Mouse (Mus musculus): ENCODE data around the gene Mcm2. TPM values are rescaled to one million over a fixed set of nuclear protein-coding genes. Genes with fewer than 3 reads are reported as not detected.

The Mcm2 gene
- total RNA-seq, 2 experiments from 2014 or later: 12.5 to 14.3 TPM

DNA sequence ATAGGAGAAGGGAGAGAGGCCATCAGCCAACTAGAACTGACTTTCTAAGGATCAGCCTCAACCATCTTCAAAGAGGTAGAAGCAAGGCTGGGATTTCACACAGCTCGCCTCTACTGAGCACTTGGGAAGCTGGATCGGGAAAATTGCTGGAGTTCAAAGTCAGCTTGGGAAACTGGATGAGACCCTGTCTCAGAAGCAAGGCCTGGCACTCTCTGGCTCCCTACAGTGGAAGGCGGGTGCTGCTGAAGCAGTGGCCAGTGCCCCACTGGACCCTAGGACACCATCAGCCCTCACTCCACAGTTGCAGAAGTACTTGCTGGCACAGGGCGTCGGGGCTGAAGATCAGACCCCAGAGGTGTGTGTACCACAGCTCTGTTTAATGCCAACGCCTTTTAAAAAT, 40.8 kb downstream of the Mcm2 start:
- intact Hi-C loops (cut with DNase I): no loop called here
- DNase-seq: no peak

- no peak for DNase-seq
- intact Hi-C loops (cut with DNase I): no loop called here
Observed at GRCm38 (mm10) chr6:88857249-88857648, 41.3 kb downstream of the Mcm2 start.

- intact Hi-C loops (cut with DNase I): no loop called here
- peak; percentile 49 for DNase-seq
Observed at GRCm38 (mm10) chr6:88855636-88856035, 42.9 kb downstream of the Mcm2 start.

DNA sequence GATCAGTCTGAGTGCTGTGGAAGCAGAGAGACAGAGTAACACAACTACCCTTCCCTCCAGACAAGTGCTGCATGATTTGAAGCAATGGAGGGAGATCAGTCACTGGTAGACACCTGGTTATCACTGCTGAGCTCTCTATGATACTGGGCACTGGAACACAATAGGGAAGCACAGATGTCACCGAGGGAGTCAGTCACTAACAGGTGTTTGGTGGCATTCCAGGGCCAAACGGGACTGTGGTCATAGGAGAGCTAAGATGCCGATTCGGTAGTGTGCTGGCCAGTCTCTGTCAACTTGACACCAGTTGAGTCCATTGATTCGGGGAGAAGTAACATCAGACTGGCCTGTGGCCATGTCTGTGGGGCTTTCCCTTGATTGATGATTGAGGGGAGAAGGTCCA, 44.1 kb downstream of the Mcm2 start:
- intact Hi-C loops (cut with DNase I): no loop called here
- DNase-seq: no peak

- intact Hi-C loops (cut with DNase I): no loop called here
- DNase-seq: no peak
Observed at GRCm38 (mm10) chr6:88850034-88850433, 48.5 kb downstream of the Mcm2 start.

DNA sequence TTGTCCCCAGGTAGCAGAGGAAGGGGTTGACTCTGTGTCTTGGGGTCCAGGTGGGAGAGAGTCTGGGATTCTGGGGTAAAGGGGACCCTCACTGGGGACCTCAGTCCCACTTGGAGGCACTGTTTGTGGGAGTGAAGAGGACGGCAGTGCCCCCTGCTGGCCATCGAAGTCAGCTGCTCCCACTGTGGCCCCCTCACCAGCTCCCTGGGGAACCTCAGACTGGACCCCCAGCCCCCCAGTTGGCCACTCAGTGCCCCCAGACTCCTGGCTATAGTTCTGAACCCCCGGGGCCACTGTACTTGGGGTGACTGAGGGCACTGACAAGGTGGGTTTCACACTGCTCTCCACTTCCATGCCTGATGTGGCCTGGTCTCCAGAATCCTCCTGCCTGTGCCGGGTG, 49.3 kb downstream of the Mcm2 start:
- intact Hi-C loops (cut with DNase I): no loop called here
- no peak for DNase-seq

DNA sequence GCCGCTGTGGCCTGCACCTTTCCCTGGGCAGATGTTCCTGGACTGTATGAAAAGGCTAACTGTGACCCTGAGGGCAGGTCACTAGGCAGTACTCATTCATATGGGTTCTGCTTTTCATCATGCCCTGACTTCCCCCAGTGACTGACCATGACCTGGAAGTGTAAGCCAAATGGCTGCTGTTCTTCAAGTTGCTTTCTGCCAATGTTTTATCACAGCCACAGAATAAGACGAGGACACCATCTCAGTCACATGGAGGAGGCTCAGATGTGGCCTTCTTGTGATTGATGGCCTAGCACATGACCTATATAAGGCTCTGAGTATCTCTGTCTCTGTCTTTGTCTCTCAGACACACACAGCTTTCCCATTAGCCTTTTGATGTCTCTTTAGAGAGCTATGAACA, 51.0 kb downstream of the Mcm2 start:
- DNase-seq: no peak
- intact Hi-C loops (cut with DNase I): no loop called here

DNA sequence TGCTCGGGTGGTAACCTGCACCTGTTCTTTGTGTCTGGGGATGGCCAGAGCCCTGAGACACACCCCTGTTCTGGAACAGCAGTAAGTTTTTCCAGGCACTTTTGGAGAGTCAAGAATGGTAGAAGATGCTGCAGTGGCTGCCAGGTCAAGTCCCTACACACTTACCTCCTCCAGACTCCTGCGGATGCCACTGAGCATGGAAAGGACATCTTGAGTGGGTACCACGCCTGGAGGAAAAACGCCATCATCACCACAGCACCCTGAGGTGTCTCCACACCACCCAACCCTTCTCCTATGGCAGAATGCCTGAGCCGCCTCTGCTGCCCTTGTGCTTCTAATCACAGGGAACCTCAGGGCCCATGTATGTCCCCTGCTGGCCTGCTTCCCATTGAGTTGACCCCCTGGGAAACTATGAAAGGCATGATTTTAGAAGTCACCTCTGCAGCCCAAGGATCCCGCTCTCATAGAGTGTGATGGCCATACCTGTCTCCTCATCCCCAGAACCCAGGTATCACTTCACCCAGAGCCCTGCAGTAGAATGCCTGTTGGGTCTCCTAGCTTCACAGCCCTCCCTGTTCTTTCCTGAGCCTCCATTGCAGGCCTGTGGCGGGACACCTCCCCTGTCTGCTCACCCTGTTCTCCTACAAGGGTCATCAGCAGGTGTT, 53.5 kb downstream of the Mcm2 start:
- no peak for DNase-seq
- intact Hi-C loops (cut with DNase I): no loop called here

- no peak for DNase-seq
- intact Hi-C loops (cut with DNase I): no loop called here
Observed at GRCm38 (mm10) chr6:88843781-88844725, 54.5 kb downstream of the Mcm2 start.

DNA sequence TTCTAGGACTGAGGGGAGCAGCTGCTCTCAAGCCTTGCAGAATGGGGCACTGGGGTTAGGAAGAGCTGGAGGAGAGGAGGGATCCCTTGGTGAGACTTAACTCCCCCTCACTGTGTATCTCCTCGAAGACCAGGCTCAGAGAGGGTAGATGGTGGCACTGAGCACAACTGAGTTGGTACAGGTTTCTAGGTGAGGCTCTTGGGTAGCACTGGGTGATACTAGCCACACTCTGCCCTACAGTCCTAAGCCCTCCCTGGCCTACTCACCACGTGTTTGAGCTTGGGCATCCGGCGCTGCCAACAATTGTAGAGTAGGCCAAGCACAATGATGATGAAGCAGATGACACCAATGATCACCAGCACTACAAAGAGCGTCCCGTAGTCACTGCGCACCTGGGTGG, 55.3 kb downstream of the Mcm2 start:
- intact Hi-C loops (cut with DNase I): no loop called here
- no peak for DNase-seq

DNA sequence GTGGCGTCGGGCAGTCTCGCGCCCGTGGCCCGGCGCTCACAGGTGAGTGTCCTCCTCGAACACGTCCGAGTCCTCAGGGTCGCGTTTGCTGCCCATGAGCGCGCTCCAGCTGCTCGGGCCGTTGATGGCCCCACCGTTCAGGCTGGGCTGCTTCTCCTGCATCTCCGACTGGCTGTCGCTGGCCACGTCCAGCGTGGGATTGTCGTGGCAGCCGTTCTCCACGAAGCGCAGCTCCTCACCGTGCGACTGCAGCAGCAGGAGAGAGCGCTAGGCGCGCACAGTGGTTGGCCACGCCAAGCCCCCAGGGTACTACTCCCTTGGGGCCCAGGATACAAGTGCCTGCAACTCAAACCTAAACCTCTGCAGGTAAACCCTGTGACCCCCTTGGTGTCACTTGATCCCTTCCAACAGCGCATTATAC, 55.8 kb downstream of the Mcm2 start:
- intact Hi-C loops (cut with DNase I): no loop called here
- DNase-seq: peak; percentile 54

DNA sequence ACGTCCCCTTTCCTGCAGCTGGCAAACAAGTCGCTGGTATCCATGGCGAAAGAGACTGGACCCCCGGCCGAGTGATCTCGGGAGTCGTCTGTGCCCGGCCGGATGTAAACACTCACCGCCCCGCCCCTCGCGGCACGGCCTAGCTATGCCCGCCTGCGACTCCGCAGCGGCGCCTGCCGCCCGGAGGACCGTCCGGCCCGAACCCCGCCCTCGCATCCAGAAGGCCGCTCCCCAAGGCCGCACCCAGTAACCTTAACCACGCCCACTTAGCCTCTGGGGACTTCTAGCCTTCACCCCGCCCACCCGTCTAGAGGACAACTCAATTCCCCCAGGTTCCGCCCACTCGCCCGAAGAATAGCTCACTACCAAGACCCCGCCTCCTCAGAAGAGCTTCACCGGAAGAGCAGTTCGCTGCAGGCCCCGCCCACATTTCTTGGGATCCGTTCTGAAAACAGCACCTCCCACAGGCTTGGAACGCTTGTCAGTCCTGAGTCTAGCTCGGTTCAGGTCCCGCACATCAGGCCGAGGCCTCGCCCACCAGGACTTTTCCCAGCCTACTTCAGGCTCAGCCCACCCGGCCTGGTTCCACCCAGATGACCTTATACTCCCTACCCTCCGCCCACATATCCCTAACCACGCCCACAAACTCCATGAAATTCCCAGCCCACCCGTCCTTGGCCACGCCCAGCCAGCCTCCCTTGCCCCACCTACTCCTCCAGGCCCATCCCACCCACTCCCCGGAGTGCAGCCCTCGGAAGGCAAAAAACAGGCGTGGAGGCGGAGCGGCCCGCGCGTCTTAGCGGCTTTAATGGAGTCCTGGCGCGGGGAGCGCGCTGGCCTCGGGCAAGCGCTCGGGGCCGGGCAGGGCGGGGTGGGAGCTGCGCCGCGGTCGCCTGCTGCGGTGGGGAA, 56.5 kb downstream of the Mcm2 start, which contains the start of gene Abtb1:
Abtb1 (minus strand) TSS at position 204 of the 909 bp plus-strand sequence.
- peak; percentile 99 for DNase-seq
- intact Hi-C loops (cut with DNase I): no loop called here

DNA sequence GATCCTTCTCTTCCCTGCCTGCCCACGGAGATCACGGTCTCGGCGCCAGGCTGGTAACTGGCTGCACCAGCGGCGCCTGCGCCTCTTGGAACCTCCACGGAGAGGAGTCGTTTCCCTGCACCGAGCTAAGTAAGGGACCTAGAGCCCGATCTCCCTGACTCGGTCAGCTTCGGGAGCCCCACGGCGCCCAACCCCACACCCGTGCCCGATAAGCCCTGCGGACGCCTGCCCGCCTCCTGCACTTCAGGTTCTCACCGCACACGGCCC, 57.1 kb downstream of the Mcm2 start:
- no peak for DNase-seq
- intact Hi-C loops (cut with DNase I): no loop called here

DNA sequence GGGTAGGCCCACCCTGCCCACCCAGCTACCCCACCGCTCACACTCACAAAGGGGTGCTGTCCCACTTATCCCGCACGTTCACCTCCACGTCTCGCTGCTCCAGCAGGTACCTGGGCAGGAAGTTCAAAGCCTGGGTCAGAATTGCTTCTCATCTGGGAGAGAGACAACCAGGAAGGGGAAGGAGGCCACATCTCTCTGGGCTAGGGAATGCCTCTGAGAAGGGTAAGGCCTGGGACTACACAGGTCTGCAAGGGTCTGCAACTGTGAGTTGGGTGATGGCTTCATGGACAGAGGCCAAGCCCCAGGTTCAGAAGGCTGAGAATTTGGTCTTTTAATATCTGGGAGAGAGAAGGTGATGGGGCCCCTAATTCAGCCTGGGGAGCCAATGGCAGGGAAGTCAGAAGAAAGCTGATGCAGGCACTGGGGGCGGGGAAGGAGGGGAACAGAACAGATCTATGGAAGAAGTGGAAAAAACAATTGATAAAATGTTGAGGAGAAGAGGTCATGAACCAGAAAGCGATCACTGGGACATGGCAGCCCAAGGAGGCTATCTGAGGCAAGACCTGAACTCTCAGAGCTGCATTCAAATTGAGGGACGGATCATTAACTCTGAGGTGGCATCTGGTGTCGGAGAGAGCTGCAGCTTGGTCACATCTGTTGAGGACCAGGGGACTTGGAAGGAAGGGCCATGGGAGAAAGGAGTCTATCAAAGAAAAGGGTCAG, 57.6 kb downstream of the Mcm2 start:
- intact Hi-C loops (cut with DNase I): no loop called here
- DNase-seq: no peak

DNA sequence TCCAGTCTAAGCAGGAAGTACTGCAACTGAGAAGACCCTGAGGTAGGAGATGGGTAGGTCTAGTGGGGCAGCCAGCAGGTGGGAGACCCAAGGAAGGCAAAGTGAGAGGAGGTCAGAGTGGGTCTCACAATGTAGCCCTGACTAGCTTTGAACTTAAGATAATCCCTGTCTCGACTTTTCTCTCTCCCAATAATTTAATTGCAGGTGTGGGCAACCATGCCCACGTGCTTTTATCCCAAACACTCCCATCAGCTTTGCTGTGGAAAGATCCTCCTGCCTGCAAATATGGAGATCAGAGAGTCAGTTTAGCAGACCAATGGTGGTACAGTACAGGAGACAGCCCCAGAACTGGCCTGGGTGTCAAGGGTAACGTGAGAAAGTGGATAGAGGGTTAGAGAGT, 58.4 kb downstream of the Mcm2 start:
- DNase-seq: no peak
- intact Hi-C loops (cut with DNase I): no loop called here

GRCm38 (mm10) chr6:88839135-88839970, 59.2 kb downstream of the Mcm2 start:
- no peak for DNase-seq
- intact Hi-C loops (cut with DNase I): no loop called here

DNA sequence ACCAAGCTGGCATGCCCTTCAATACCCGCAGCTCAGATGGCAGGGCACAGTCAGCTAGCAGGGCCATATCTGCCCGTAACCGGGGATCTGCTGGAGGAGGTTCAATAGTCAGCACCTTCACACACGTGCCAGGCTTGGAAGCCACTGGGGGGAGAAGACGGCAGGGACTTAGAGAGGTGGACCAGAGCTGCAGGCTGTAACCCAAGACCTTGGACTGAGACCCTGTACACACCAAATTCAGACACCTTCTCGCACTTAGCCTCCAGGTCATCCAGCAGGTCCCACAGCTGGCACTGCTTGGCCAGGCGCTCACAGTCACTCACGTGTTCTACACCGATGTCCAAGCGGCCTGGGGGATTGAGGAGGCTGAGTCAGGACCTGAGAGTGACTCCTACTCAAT, 60.0 kb downstream of the Mcm2 start:
- no peak for DNase-seq
- intact Hi-C loops (cut with DNase I): no loop called here

DNA sequence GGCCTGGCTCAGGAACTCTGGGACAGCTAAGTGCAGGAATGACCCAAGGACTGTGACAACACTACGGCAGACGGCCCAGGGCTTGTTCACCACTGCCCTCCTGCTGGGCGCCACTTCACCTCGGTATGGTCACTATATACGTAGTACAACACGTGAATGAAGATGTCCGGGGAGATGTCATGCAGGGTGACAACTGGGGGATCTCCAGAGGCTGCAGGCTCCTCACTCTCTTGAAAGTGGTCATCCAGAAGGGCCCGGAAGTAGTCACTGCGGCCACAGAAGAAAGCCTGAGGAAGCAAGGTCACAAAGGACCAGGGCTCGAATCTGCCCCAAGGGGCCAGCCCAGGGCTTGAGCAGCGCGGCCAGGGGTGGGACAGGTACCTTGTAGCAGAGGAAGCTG, 60.6 kb downstream of the Mcm2 start:
- DNase-seq: no peak
- intact Hi-C loops (cut with DNase I): no loop called here

- intact Hi-C loops (cut with DNase I): no loop called here
- no peak for DNase-seq
Observed at GRCm38 (mm10) chr6:88836178-88836819, 62.3 kb downstream of the Mcm2 start.

All from left cerebral cortex, postnatal 4 days (tissue).